Mouse (Mus musculus): ENCODE results near the gene Grk5. TPM values are rescaled to one million over a fixed set of nuclear protein-coding genes. Genes with fewer than 3 reads are reported as not detected.

Gene Grk5
- 5.9 TPM for total RNA-seq (2023)

DNA sequence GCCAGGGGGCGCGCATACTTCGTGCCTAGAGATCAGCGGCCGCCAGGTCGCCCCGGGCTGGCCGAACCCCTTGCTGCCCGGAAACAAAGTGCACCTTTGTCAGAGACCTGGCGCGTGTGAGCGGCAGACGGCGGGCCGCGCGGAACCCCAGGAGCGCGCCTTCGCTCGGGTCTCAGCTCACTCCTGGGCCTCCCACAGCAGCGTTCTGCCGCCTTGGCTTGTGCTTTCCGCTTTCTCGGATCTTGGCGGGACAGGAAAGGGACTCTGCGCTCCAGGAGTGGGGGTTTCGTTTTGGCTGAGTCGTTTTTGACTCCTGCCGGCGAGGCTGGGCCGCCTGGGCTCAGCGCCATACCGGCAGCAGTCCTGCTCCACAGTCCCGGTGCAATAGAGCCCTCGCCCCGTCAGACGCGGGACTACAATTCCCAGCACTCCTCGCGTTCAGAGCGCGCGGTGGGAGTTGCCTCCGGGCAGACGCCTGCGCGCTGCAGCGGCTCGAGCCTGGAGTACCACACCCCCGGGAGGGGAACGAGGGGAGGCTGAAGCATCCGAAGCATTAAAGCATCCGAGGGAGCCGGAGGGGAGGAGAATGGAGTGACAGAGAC is at the start of gene Grk5:
TSS of gene Grk5 (plus strand) at position 36 of the 602 bp plus-strand sequence.

DNA sequence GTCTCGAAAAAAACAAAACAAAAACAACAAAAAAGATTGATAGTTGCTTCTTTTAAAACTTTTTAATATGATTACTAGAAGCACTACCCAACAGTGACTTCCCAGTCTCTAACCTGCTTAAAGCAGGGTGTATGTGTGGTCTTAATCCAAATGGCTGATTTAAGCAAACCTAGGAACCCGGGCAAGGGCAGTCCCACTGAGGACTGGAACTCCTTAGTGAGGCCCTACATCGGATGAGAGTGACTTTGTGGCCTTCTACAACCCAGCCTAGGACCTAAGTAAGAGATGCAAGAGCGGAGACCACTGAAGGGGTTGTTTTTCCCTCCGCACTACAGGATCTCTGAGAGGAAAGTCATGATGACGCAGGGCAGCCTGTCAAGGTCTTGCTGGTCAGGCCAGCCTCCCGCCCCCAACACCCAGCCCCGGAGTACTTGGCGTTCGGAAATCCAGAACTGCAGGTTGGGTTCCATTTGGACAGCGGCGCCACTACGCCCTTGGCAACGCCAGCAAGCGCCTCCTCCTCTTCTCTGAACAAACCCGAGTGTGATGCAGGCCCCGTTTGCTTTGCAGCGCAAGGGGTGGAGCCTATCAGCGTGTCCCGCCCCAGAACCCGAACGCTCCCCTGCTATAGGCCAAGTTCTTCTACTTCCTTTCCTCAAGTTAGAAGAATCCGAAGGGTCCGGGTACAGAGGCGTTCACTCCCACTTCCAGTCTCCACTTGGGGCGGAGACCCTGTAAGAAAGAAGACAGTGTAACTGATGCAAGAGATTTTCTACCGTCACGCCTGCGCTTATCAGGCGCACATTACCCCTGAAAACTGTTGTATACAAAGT is 28.5 kb upstream of the Grk5 start, which contains the start of gene Sfxn4:
TSS of gene Sfxn4 (minus strand) at position 612 of the 833 bp plus-strand sequence.

DNA sequence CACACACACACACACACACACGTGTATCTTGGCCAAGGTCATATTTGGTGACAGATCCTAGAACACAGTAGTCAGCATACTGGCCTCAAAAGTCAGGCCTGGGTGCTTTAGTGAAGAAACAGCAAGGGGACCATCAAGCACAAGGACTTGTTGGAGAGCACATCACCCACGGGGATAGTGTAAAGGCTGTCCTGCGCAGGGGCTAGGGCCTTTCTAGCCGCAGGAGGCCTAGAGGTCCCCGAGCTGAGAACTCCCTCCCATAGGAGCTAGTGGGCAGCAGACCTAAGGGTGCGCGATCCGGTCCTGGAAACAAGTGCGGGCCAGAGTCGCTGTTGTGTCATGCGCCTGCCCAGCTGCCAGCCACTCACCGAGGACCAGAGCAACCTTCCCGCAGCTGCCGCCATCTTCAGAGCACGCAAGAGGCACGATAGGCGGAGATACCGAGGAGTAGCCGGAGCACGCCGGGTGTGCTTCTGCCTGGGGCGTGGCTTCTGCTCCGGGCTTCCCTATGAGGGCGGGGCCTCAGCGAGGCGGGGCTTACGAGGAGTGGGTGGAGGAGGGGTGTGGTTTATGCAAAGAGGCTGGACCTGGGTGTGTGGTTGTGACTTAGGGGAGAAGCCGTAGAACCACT is 15.4 kb upstream of the Grk5 start, which contains the start of gene Prdx3:
TSS of gene Prdx3 (minus strand) at position 493 of the 631 bp plus-strand sequence.

DNA sequence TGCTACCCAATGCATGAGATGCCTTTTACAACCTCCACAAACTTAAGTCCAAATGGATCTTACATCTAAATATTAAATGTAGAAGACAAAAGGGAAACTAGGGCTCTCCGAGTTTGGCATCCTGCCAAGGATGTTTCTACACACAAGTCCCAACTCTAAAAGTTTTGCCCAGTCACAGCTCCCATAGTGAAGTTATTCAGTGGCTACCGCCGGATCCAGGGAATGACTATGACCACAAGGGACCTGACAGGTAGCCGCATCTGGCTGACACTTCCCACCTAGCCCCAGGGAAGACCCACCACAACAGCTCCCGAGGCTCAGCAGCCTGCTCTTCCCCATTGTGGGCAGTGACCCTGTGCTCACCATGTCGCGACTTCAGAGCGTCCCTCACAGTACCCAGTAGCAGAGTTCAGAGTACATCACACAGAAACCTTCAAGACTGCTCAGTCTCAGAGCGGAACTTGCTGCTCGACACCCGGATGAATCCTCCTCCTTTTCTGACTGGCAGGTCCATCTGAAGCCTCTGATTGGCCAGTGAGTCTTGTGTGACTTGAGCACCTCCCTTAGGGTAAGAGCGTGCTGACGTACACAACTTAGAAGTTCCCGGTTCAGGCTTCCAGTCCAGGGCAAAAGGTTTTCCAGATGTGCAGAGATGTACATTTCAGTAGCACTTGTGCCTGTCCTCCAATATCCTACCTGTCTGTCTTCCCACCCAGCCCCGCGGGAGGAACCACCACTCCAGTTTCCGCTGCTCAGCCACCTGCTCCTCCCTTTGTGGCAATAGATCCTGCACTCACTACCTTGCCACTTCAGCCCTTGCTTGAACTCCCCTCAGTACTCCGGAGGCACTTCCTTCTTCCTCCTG is 251.0 kb downstream of the Grk5 start, which contains the start of gene Zfp950:
TSS of gene Zfp950 (minus strand) at position 499 of the 865 bp plus-strand sequence.

Other genes starting within 250 kb of the Grk5 start
- gene Nanos1, start 133.8 kb upstream of the Grk5 start, total RNA-seq (2023): 3.5 TPM
- gene Eif3a, start 99.1 kb upstream of the Grk5 start, total RNA-seq (2023): 210 TPM
- 23.6 TPM for gene Fam45a, start 78.2 kb upstream of the Grk5 start, total RNA-seq (2023)
- gene Sfxn4, start 28.3 kb upstream of the Grk5 start, total RNA-seq (2023): 5.7 TPM
- gene Prdx3, start 15.2 kb upstream of the Grk5 start, total RNA-seq (2023): 54.0 TPM

Measured in CD8-positive naive resting alpha-beta T cell, adult 57 days (primary cell).